Mouse (Mus musculus): ENCODE measurements at regions not wholly inside any gene's neighbourhood (a gene's known extent, or its start where the extent isn't known, plus 50 kb on each side); places are given as distances from the start of the nearest gene placed in this dataset.

GRCm38 (mm10) chr6:139391307-139391706 lies 110.5 kb downstream of the Rergl start:
- Histone ChIP-seq H3K4me3 (ENCODE audit: low read depth, low read length) (no peak overlapping the region), H3K27me3 (ENCODE audit: insufficient read depth, low read length) (no peaks in the 10 kb centered on the region), H3K9me3 (replicated peaks) (peaks cover 6% of the 10 kb centered on the region; the same call in 1 of the 2 replicates), H3K4me1 (ENCODE audit: insufficient read depth, low read depth, low read length) (no peaks in the 10 kb centered on the region), H3K36me3 (replicated peaks) (no peaks in the 10 kb centered on the region)
- no peak for ATAC-seq (ENCODE audit: extremely low read depth, insufficient number of reproducible peaks, low FRiP score, poor library complexity, severe bottlenecking)
- TF ChIP-seq CTCF (IDR thresholded peaks at IDR 0.05; ENCODE audit: low read depth, low read length), result no peak
- TF ChIP-seq TAL1 (conservative IDR thresholded peaks at IDR 0.05; ENCODE audit: low read depth, low read length), result no peak
- no peak for TF ChIP-seq GATA2 (IDR thresholded peaks at IDR 0.05; ENCODE audit: borderline replicate concordance, low read depth, low read length)
- TF ChIP-seq GATA1 (IDR thresholded peaks at IDR 0.05; ENCODE audit: borderline replicate concordance, low read length), result no peak
- no peak for TF ChIP-seq POLR2AphosphoS5 (IDR thresholded peaks at IDR 0.05; ENCODE audit: insufficient replicate concordance, low read depth, low read length)
- no peak for DNase-seq (ENCODE audit: low spot score)

- TF ChIP-seq GATA1 (IDR thresholded peaks at IDR 0.05; ENCODE audit: borderline replicate concordance, low read length), result no peak
- no peak for TF ChIP-seq GATA2 (IDR thresholded peaks at IDR 0.05; ENCODE audit: borderline replicate concordance, low read depth, low read length)
- no peak for TF ChIP-seq TAL1 (conservative IDR thresholded peaks at IDR 0.05; ENCODE audit: low read depth, low read length)
- no peak for TF ChIP-seq CTCF (IDR thresholded peaks at IDR 0.05; ENCODE audit: low read depth, low read length)
- no peaks in the 10 kb centered on the region for H3K4me1 ChIP-seq (ENCODE audit: insufficient read depth, low read depth, low read length)
- H3K9me3 ChIP-seq (replicated peaks), result 0 out of 2 replicates have a peak, but pooled peaks cover 2% of the 10 kb centered on the region
- H3K36me3 ChIP-seq (replicated peaks), result no peaks in the 10 kb centered on the region
- DNase-seq (ENCODE audit: low spot score) (no peak), ATAC-seq (ENCODE audit: extremely low read depth, insufficient number of reproducible peaks, low FRiP score, poor library complexity, severe bottlenecking) (no peak)
- H3K27me3 ChIP-seq (ENCODE audit: insufficient read depth, low read length), result no peaks in the 10 kb centered on the region
- H3K4me3 ChIP-seq (ENCODE audit: low read depth, low read length), result no peak overlapping the region
These were observed 150.8 kb downstream of the Rergl start for GRCm38 (mm10) chr6:139350939-139351338.

- ATAC-seq (ENCODE audit: extremely low read depth, insufficient number of reproducible peaks, low FRiP score, poor library complexity, severe bottlenecking) (no peak), DNase-seq (ENCODE audit: low spot score) (no peak)
- TF ChIP-seq CTCF (IDR thresholded peaks at IDR 0.05; ENCODE audit: low read depth, low read length) (no peak), TAL1 (conservative IDR thresholded peaks at IDR 0.05; ENCODE audit: low read depth, low read length) (no peak), POLR2AphosphoS5 (IDR thresholded peaks at IDR 0.05; ENCODE audit: insufficient replicate concordance, low read depth, low read length) (no peak), GATA2 (IDR thresholded peaks at IDR 0.05; ENCODE audit: borderline replicate concordance, low read depth, low read length) (no peak), GATA1 (IDR thresholded peaks at IDR 0.05; ENCODE audit: borderline replicate concordance, low read length) (no peak)
- Histone ChIP-seq H3K4me1 (ENCODE audit: insufficient read depth, low read depth, low read length) (no peaks in the 10 kb centered on the region), H3K4me3 (ENCODE audit: low read depth, low read length) (no peak overlapping the region), H3K36me3 (replicated peaks) (no peaks in the 10 kb centered on the region), H3K27me3 (ENCODE audit: insufficient read depth, low read length) (no peaks in the 10 kb centered on the region), H3K9me3 (replicated peaks) (peaks cover 11% of the 10 kb centered on the region)
These were observed 176.6 kb downstream of the Rergl start for GRCm38 (mm10) chr6:139325226-139325625.

GRCm38 (mm10) chr6:139307651-139308050 lies 194.1 kb downstream of the Rergl start:
- ATAC-seq (ENCODE audit: extremely low read depth, insufficient number of reproducible peaks, low FRiP score, poor library complexity, severe bottlenecking), result no peak
- DNase-seq (ENCODE audit: low spot score), result no peak
- TF ChIP-seq POLR2AphosphoS5 (IDR thresholded peaks at IDR 0.05; ENCODE audit: insufficient replicate concordance, low read depth, low read length) (no peak), GATA2 (IDR thresholded peaks at IDR 0.05; ENCODE audit: borderline replicate concordance, low read depth, low read length) (no peak), CTCF (IDR thresholded peaks at IDR 0.05; ENCODE audit: low read depth, low read length) (no peak), GATA1 (IDR thresholded peaks at IDR 0.05; ENCODE audit: borderline replicate concordance, low read length) (no peak), TAL1 (conservative IDR thresholded peaks at IDR 0.05; ENCODE audit: low read depth, low read length) (no peak)
- Histone ChIP-seq H3K4me3 (ENCODE audit: low read depth, low read length) (no peak overlapping the region), H3K9me3 (replicated peaks) (peaks cover 2% of the 10 kb centered on the region; the same call in 1 of the 2 replicates), H3K27me3 (ENCODE audit: insufficient read depth, low read length) (no peaks in the 10 kb centered on the region), H3K4me1 (ENCODE audit: insufficient read depth, low read depth, low read length) (no peaks in the 10 kb centered on the region), H3K36me3 (replicated peaks) (no peaks in the 10 kb centered on the region)

GRCm38 (mm10) chr6:139304306-139304705 lies 197.5 kb downstream of the Rergl start:
- Histone ChIP-seq H3K36me3 (replicated peaks) (no peaks in the 10 kb centered on the region), H3K4me3 (ENCODE audit: low read depth, low read length) (no peak overlapping the region), H3K27me3 (ENCODE audit: insufficient read depth, low read length) (no peaks in the 10 kb centered on the region), H3K4me1 (ENCODE audit: insufficient read depth, low read depth, low read length) (no peaks in the 10 kb centered on the region), H3K9me3 (replicated peaks) (no peaks in the 10 kb centered on the region; the same call in 1 of the 2 replicates)
- TF ChIP-seq GATA2 (IDR thresholded peaks at IDR 0.05; ENCODE audit: borderline replicate concordance, low read depth, low read length) (no peak), TAL1 (conservative IDR thresholded peaks at IDR 0.05; ENCODE audit: low read depth, low read length) (no peak)
- DNase-seq (ENCODE audit: low spot score), result no peak
- ATAC-seq (ENCODE audit: extremely low read depth, insufficient number of reproducible peaks, low FRiP score, poor library complexity, severe bottlenecking), result no peak

- Histone ChIP-seq H3K9me3 (replicated peaks) (peaks cover 3% of the 10 kb centered on the region), H3K27me3 (ENCODE audit: insufficient read depth, low read length) (no peaks in the 10 kb centered on the region), H3K4me3 (ENCODE audit: low read depth, low read length) (no peak overlapping the region), H3K36me3 (replicated peaks) (no peaks in the 10 kb centered on the region), H3K4me1 (ENCODE audit: insufficient read depth, low read depth, low read length) (no peaks in the 10 kb centered on the region)
- no peak for ATAC-seq (ENCODE audit: extremely low read depth, insufficient number of reproducible peaks, low FRiP score, poor library complexity, severe bottlenecking)
- TF ChIP-seq CTCF (IDR thresholded peaks at IDR 0.05; ENCODE audit: low read depth, low read length) (no peak), GATA2 (IDR thresholded peaks at IDR 0.05; ENCODE audit: borderline replicate concordance, low read depth, low read length) (no peak), TAL1 (conservative IDR thresholded peaks at IDR 0.05; ENCODE audit: low read depth, low read length) (no peak), GATA1 (IDR thresholded peaks at IDR 0.05; ENCODE audit: borderline replicate concordance, low read length) (no peak), POLR2AphosphoS5 (IDR thresholded peaks at IDR 0.05; ENCODE audit: insufficient replicate concordance, low read depth, low read length) (no peak)
- DNase-seq (ENCODE audit: low spot score), result no peak
These were observed 206.1 kb downstream of the Rergl start for GRCm38 (mm10) chr6:139295701-139296100.

- TF ChIP-seq GATA1 (IDR thresholded peaks at IDR 0.05; ENCODE audit: borderline replicate concordance, low read length) (no peak), TAL1 (conservative IDR thresholded peaks at IDR 0.05; ENCODE audit: low read depth, low read length) (no peak), POLR2AphosphoS5 (IDR thresholded peaks at IDR 0.05; ENCODE audit: insufficient replicate concordance, low read depth, low read length) (no peak), GATA2 (IDR thresholded peaks at IDR 0.05; ENCODE audit: borderline replicate concordance, low read depth, low read length) (no peak), CTCF (IDR thresholded peaks at IDR 0.05; ENCODE audit: low read depth, low read length) (no peak)
- DNase-seq (ENCODE audit: low spot score) (no peak), ATAC-seq (ENCODE audit: extremely low read depth, insufficient number of reproducible peaks, low FRiP score, poor library complexity, severe bottlenecking) (no peak)
- no peaks in the 10 kb centered on the region for H3K36me3 ChIP-seq (replicated peaks)
- H3K27me3 ChIP-seq (ENCODE audit: insufficient read depth, low read length), result no peaks in the 10 kb centered on the region
- H3K9me3 ChIP-seq (replicated peaks), result peaks cover 8% of the 10 kb centered on the region; the same call in 1 of the 2 replicates
- H3K4me1 ChIP-seq (ENCODE audit: insufficient read depth, low read depth, low read length), result no peaks in the 10 kb centered on the region
- no peak overlapping the region for H3K4me3 ChIP-seq (ENCODE audit: low read depth, low read length)
These were observed 222.7 kb downstream of the Rergl start for GRCm38 (mm10) chr6:139279093-139279492.

All from G1E (cell line).